Mouse (Mus musculus): ENCODE measurements around the gene Bpifb1. TPM values are rescaled to one million over a fixed set of nuclear protein-coding genes. Genes with fewer than 3 reads are reported as not detected.
"Not testable (repeated sequence)": the region's sequence is repeated elsewhere in the genome, so short reads cannot be mapped to it uniquely, and the experiment has no call there.

Bpifb1 gene
- total RNA-seq, 2 experiments from 2014 or later: not detected

- Histone ChIP-seq H3K27ac (no peak within 1 kb of the TSS), H3K4me3 (no peak within 1 kb of the TSS)
- no peak for DNase-seq
- intact Hi-C loops (cut with DNase I): no loop called here
- TF ChIP-seq CTCF (IDR thresholded peaks at IDR 0.05): no peak
These were observed 32.8 kb downstream of the Bpifb1 start, which contains the start of gene Bpifb5 for GRCm38 (mm10) chr2:154223265-154223916. Gene Bpifb5, plus strand, starts transcription at chr2:154223742.

GRCm38 (mm10) chr2:154223917-154224273 lies 33.3 kb downstream of the Bpifb1 start:
- Histone ChIP-seq H3K27ac (no peak overlapping the region), H3K4me3 (no peak overlapping the region)
- no peak for TF ChIP-seq CTCF (IDR thresholded peaks at IDR 0.05)
- DNase-seq: no peak
- intact Hi-C loops (cut with DNase I): no loop called here

GRCm38 (mm10) chr2:154226991-154227390 lies 36.4 kb downstream of the Bpifb1 start:
- no peak for DNase-seq
- Histone ChIP-seq H3K27ac (no peak overlapping the region), H3K4me3 (no peak overlapping the region)
- intact Hi-C loops (cut with DNase I): no loop called here
- TF ChIP-seq CTCF (IDR thresholded peaks at IDR 0.05): no peak

- Histone ChIP-seq H3K27ac (no peak overlapping the region), H3K4me3 (no peak overlapping the region)
- intact Hi-C loops (cut with DNase I): no loop called here
- TF ChIP-seq CTCF (IDR thresholded peaks at IDR 0.05): no peak
- no peak for DNase-seq
These were observed 37.2 kb downstream of the Bpifb1 start for GRCm38 (mm10) chr2:154227830-154228229.

GRCm38 (mm10) chr2:154233426-154233825 lies 42.8 kb downstream of the Bpifb1 start:
- no peak overlapping the region for H3K27ac ChIP-seq
- intact Hi-C loops (cut with DNase I): no loop called here

GRCm38 (mm10) chr2:154240771-154241170 lies 50.2 kb downstream of the Bpifb1 start:
- no peak for TF ChIP-seq CTCF (IDR thresholded peaks at IDR 0.05)
- intact Hi-C loops (cut with DNase I): no loop called here
- DNase-seq: no peak
- Histone ChIP-seq H3K27ac (no peak overlapping the region), H3K4me3 (no peak overlapping the region)

More at GRCm38 (mm10) chr2:154233426-154233825, 42.8 kb downstream of the Bpifb1 start:
- TF ChIP-seq CTCF (IDR thresholded peaks at IDR 0.05): no peak
- no peak for DNase-seq
- H3K4me3 ChIP-seq: no peak overlapping the region

- DNase-seq; intact Hi-C loops (cut with DNase I); H3K27ac ChIP-seq; H3K4me3 ChIP-seq: not testable (repeated sequence)
These were observed 52.1 kb downstream of the Bpifb1 start for GRCm38 (mm10) chr2:154242726-154243125.

GRCm38 (mm10) chr2:154243356-154244036 lies 52.9 kb downstream of the Bpifb1 start:
- DNase-seq: no peak
- H3K27ac ChIP-seq: no peak overlapping the region
- intact Hi-C loops (cut with DNase I): no loop called here
- H3K4me3 ChIP-seq: no peak overlapping the region
- TF ChIP-seq CTCF (IDR thresholded peaks at IDR 0.05): no peak

GRCm38 (mm10) chr2:154245322-154245721 lies 54.7 kb downstream of the Bpifb1 start:
- intact Hi-C loops (cut with DNase I): no loop called here
- DNase-seq: no peak
- Histone ChIP-seq H3K27ac (no peak overlapping the region), H3K4me3 (no peak overlapping the region)
- no peak for TF ChIP-seq CTCF (IDR thresholded peaks at IDR 0.05)

GRCm38 (mm10) chr2:154255254-154255653 lies 64.6 kb downstream of the Bpifb1 start:
- H3K27ac ChIP-seq; DNase-seq; intact Hi-C loops (cut with DNase I); H3K4me3 ChIP-seq: not testable (repeated sequence)

- no peak for TF ChIP-seq CTCF (IDR thresholded peaks at IDR 0.05)
These were observed 65.2 kb downstream of the Bpifb1 start for GRCm38 (mm10) chr2:154255770-154256169.

GRCm38 (mm10) chr2:154257554-154257953 lies 66.9 kb downstream of the Bpifb1 start, which contains the start of gene Bpifb9a:
Gene Bpifb9a, plus strand, starts transcription at chr2:154257854.
- DNase-seq; intact Hi-C loops (cut with DNase I); H3K4me3 ChIP-seq; H3K27ac ChIP-seq: not testable (repeated sequence)

More at GRCm38 (mm10) chr2:154255770-154256169, 65.2 kb downstream of the Bpifb1 start:
- H3K4me3 ChIP-seq: no peak overlapping the region
- DNase-seq: no peak
- intact Hi-C loops (cut with DNase I): no loop called here
- H3K27ac ChIP-seq: no peak overlapping the region

GRCm38 (mm10) chr2:154264397-154264796 lies 73.8 kb downstream of the Bpifb1 start:
- DNase-seq; H3K4me3 ChIP-seq; intact Hi-C loops (cut with DNase I); H3K27ac ChIP-seq: not testable (repeated sequence)

Other genes with a start within 250 kb of the Bpifb1 start
- gene Bpifa6, start 215.9 kb upstream of the Bpifb1 start, total RNA-seq (2021): not detected
- gene Bpifa2, start 182.6 kb upstream of the Bpifb1 start, total RNA-seq (2021): not detected
- not detected for gene Bpifa3, start 60.5 kb upstream of the Bpifb1 start, total RNA-seq (2021)
- not detected for gene Bpifa1, start 47.9 kb upstream of the Bpifb1 start, total RNA-seq (2021)
- gene Bpifa5, start 28.2 kb upstream of the Bpifb1 start, total RNA-seq (2021): not detected
- not detected for gene Bpifb5, start 32.9 kb downstream of the Bpifb1 start, total RNA-seq (2021)
- not detected for gene Bpifb9a, start 67.0 kb downstream of the Bpifb1 start, total RNA-seq (2021)
- gene Bpifb9b, start 116.4 kb downstream of the Bpifb1 start, total RNA-seq (2021): not detected
- 10 to 100 TPM; 14.5 to 15.3 TPM for gene Cdk5rap1, start 182.2 kb downstream of the Bpifb1 start, total RNA-seq (2021)
- 100 to 1,000 TPM; 245 to 247 TPM for gene Snta1, start 217.3 kb downstream of the Bpifb1 start, total RNA-seq (2021)
- gene Cbfa2t2, start 245.7 kb downstream of the Bpifb1 start, total RNA-seq (2021): 10 to 100 TPM; 13.4 to 17.9 TPM

Measured in gastrocnemius, adult 2 months (tissue).